Mouse (Mus musculus): Measurements from ENCODE around the gene Gm10382.
A peak's percentile ranks its signal among the peaks of the same experiment; 100 is the strongest.

The Gm10382 gene

GRCm38 (mm10) chr5:125389131-125389578, at the start of gene Gm10382:
TSS of gene Gm10382 (plus strand) at chr5:125389322.
- peak; percentile 90 for DNase-seq (ENCODE audit: low spot score)

GRCm38 (mm10) chr5:125339851-125340531, 49.1 kb upstream of the Gm10382 start:
- DNase-seq (ENCODE audit: low spot score) = peak; percentile 44

- peak; percentile 87 for DNase-seq (ENCODE audit: low spot score)
Observed at GRCm38 (mm10) chr5:125340547-125341262, 48.4 kb upstream of the Gm10382 start, which contains the start of gene Scarb1. TSS of gene Scarb1 (minus strand) at chr5:125341094.

- no peak for DNase-seq (ENCODE audit: low spot score)
Observed at GRCm38 (mm10) chr5:125341459-125342090, 47.5 kb upstream of the Gm10382 start.

GRCm38 (mm10) chr5:125344296-125344695, 44.8 kb upstream of the Gm10382 start:
- DNase-seq (ENCODE audit: low spot score) = no peak

- DNase-seq (ENCODE audit: low spot score) = no peak
Observed at GRCm38 (mm10) chr5:125348067-125348466, 41.1 kb upstream of the Gm10382 start.

GRCm38 (mm10) chr5:125348487-125348886, 40.6 kb upstream of the Gm10382 start:
- peak; percentile 47 for DNase-seq (ENCODE audit: low spot score)

- no peak for DNase-seq (ENCODE audit: low spot score)
Observed at GRCm38 (mm10) chr5:125349391-125349790, 39.7 kb upstream of the Gm10382 start.

GRCm38 (mm10) chr5:125351057-125351456, 38.1 kb upstream of the Gm10382 start:
- no peak for DNase-seq (ENCODE audit: low spot score)

- no peak for DNase-seq (ENCODE audit: low spot score)
Observed at GRCm38 (mm10) chr5:125351939-125352338, 37.2 kb upstream of the Gm10382 start.

GRCm38 (mm10) chr5:125352781-125353294, 36.3 kb upstream of the Gm10382 start:
- no peak for DNase-seq (ENCODE audit: low spot score)

GRCm38 (mm10) chr5:125354885-125355492, 34.1 kb upstream of the Gm10382 start:
- DNase-seq (ENCODE audit: low spot score) = no peak

- no peak for DNase-seq (ENCODE audit: low spot score)
Observed at GRCm38 (mm10) chr5:125355650-125356049, 33.5 kb upstream of the Gm10382 start.

- DNase-seq (ENCODE audit: low spot score) = no peak
Observed at GRCm38 (mm10) chr5:125357543-125358269, 31.4 kb upstream of the Gm10382 start.

- no peak for DNase-seq (ENCODE audit: low spot score)
Observed at GRCm38 (mm10) chr5:125358270-125358608, 30.9 kb upstream of the Gm10382 start.

GRCm38 (mm10) chr5:125360566-125360965, 28.6 kb upstream of the Gm10382 start:
- no peak for DNase-seq (ENCODE audit: low spot score)

- no peak for DNase-seq (ENCODE audit: low spot score)
Observed at GRCm38 (mm10) chr5:125360981-125361510, 28.1 kb upstream of the Gm10382 start.

GRCm38 (mm10) chr5:125363894-125364293, 25.2 kb upstream of the Gm10382 start:
- DNase-seq (ENCODE audit: low spot score) = no peak

GRCm38 (mm10) chr5:125364851-125365429, 24.2 kb upstream of the Gm10382 start:
- no peak for DNase-seq (ENCODE audit: low spot score)

- no peak for DNase-seq (ENCODE audit: low spot score)
Observed at GRCm38 (mm10) chr5:125368156-125368555, 21.0 kb upstream of the Gm10382 start.

GRCm38 (mm10) chr5:125368568-125368967, 20.6 kb upstream of the Gm10382 start:
- DNase-seq (ENCODE audit: low spot score) = peak; percentile 80

Measured in MN1 (cell line).